Mouse (Mus musculus) lung, adult 18-20 months (tissue): ENCODE results near the gene Sppl3.

ENCODE experiments used
- DNase-seq, 2 experiments: peaks; one replicate each; pipeline ENCODE4 v3.0.0; 2022; ENCODE audit warnings: mixed read lengths in 2 of 2

The Sppl3 gene

DNA sequence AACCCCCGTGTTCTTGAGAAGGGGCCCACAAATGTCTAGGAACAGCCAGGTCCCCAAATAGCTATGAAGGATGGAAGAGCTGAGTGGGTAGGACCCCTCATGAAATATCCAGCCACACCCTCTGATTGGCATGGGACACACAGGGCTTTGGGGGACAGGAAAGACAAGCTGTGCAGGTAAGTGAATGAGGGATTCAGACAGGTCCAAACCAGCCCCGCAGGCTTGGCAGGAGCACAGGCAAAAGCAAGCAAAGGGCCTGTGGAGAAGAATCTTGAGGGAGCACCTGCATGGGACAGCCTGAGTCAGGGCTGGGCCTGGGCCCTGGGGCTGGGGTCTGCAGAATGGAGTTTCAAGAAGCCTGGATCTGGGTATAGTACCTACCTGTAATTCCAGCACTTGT, 10.4 kb upstream of the Sppl3 start:
- no peak for DNase-seq

GRCm38 (mm10) chr5:115001464-115001863, 9.5 kb upstream of the Sppl3 start:
- no peak for DNase-seq

- DNase-seq: no peak
These were observed 8.2 kb upstream of the Sppl3 start for GRCm38 (mm10) chr5:115002781-115003180.

DNA sequence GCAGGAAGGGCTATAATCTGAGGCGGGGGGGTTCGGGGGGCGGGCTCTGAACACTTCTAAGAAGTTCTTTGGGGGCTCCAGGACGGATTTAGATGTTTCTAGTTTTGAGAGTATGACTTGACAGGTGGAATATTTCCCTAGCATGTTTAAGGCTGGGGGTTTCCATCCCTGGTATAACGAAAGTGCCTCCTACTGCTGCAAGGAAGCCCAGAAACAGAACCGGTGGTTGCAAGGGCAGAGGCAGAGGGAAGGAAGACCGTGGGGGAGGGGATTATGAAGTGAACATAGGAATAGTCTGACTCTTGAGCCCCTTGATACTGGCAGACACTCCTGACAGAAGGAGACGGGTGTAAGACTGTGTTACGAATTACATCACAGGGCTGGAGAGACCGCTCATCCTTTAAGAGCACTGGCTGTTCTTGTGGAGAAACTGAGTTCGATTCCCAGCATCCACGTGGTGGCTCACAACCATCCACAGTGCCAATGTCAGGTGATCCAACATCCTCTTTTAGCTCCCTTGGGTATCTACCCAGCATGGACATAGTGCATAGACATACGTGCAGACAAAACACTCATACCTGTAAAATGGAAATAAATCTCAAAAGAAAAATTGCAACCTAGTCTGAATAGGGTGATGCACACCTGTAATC, 7.6 kb upstream of the Sppl3 start:
- no peak for DNase-seq

DNA sequence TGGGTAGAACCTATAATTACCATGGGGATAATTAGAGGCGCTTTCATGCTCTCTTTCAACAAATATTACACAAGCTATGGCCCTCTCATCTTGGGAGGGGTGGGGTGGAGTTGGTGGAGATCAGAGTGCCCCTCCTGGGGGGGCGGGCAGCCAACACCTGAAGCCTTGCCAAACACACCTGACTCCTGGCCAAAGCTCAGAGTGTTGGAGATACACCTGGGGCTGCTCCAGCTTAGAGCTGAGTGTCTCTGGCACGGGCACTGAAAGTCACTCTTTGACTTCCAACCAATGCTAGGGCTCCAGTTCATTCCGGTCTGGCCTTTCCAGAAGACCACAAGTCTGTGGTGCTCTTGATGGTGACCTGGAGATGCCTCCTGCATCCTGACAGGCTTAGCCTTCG, 3.2 kb upstream of the Sppl3 start:
- DNase-seq: peak; percentile 38 to 52

DNA sequence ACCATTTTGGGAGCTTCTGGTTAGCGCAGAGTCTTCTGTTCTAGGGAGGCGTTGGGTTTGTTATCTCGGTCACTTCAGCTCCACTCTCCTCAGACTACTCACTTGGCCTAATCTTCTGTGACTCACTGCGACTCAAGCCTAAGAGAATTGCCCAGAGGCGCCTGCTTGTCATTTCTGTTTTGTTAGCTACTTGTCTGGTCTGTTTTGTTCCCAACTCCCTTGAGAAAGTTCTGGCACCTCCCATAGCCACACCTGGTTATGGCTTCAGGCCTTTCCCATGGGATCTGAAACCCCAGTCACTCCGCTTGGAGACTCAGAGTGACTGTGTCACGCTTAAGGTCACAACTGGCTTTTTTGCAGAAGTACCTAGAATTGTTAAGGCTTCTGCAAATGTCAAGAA, 2.6 kb upstream of the Sppl3 start:
- no peak for DNase-seq

GRCm38 (mm10) chr5:115009143-115009542, 1.8 kb upstream of the Sppl3 start:
- DNase-seq: no peak

- DNase-seq: no peak
These were observed 976 bp upstream of the Sppl3 start for GRCm38 (mm10) chr5:115009961-115010360.

DNA sequence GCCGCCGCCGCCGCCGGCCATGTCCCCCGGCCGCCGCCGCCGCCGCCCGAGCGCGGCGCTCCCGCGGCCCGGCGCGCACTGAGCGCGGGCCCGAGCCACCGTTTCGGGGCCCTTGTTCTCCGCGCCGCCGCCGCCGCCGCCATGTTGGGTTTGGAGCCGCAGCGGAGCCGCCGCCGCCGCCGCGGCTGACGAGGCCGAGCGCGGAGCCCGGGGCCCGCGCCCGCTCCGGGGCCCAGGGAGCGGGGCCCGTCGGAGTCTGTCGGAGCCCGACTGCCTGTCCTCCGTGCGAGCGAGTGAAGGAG, 231 bp downstream of the Sppl3 start:
- no peak for DNase-seq

- peak; percentile 53 to 56 for DNase-seq
These were observed 753 bp downstream of the Sppl3 start for GRCm38 (mm10) chr5:115011519-115012261.

GRCm38 (mm10) chr5:115013436-115013835, 2.5 kb downstream of the Sppl3 start:
- no peak for DNase-seq

- DNase-seq: peak in 1 of 2 experiments; percentile 30
These were observed 3.6 kb downstream of the Sppl3 start for GRCm38 (mm10) chr5:115014570-115014969.

DNA sequence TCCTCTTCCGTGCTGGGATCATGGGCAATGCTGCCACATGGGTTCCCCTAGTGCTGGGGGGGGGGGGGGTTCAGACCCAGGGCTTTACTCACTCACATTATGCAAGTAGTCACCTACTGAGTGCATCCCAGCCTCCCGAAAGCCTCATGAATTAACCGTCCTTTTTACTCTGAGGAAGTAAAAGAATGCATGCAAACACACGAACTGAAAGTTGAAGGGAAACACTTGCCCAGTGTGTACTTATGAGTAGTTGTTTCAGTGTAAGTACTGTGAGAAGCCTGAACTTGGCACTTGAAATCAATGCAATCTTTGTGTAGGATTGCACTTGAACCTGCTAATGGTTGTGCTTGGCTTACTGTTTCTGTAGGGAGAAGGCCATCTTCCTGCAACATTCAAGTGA, 4.2 kb downstream of the Sppl3 start:
- no peak for DNase-seq

GRCm38 (mm10) chr5:115018270-115018669, 7.3 kb downstream of the Sppl3 start:
- DNase-seq: peak; percentile 33

DNA sequence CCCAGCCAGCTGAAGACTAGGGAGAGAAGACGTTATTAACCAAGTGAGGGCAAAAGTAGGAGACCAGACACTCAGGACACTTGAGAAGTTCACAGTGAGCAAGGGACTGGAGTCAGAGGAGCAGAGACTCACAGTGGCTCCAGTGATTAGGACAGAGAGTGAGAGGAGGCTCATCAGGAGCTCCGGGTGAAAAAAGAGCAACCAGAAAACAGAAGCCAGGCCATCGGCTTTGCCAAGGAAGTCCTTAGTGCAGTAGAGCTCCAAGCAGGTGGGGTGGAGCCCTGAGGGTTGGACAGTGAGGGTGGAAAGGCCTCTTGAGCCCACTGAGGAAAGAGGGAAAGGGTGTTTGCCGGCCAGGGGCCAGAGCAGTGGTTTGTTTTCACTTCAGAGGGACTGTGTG, 7.9 kb downstream of the Sppl3 start:
- DNase-seq: peak; percentile 20 to 34

DNA sequence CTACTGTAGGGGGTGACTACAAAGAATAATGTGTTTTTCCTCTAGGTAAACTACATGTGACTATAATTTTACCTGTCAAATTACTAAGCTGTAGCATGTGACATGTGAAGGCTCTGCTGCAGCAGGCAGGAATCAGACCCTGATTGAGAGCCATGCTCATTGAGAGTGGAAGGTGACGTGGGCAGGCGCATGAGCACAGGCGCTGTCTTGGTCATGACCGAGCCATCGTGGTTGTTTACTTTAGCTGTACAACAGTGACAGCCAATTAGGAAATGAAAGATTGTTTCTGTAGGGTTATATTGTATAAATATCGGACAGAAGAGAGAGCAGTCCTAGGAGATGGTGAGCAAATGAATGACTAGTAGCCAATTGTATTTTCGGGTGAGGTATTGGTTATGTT, 11.1 kb downstream of the Sppl3 start:
- peak in 1 of 2 experiments; percentile 20 for DNase-seq

- DNase-seq: no peak
These were observed 15.2 kb downstream of the Sppl3 start for GRCm38 (mm10) chr5:115026170-115026569.

- DNase-seq: peak in 1 of 2 experiments; percentile 20
These were observed 16.2 kb downstream of the Sppl3 start for GRCm38 (mm10) chr5:115027109-115027508.

DNA sequence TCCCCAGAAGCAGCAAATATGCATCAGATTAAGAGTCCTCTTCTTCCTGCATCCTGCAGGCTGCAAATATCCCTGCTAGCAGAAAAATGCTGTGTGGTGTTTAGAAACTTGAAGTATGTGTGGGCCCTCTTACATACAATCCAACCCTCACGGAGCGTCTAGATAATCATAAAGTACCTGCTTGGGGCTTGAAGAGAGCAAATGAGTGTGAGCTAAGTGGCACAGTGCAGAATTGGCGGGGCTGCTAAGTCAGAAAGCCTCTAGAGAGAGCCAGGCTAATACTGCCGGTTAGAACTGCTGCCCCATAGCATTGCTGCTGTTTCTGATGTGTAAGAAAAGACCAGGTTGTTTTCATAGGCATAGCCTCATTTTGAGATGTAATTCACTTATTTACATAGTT, 18.0 kb downstream of the Sppl3 start:
- DNase-seq: no peak

DNA sequence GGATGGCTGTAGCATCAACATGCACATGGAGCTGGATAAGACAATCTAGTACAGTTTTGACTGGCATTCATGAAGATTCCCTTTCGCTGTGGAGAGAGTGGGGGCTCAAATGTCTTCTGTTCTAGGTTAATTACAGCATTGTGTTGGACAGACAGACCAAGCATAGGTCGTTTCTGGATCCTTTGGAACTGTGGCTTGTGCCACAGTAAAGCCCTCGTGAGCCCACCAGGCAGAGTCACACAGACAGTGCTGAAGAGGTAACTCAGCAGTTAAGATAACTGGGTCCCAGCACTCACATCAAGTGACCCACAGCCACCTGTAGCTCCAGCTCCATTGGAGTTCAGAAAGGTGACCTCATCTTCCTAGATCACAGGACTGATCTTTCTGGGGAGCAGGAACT, 18.6 kb downstream of the Sppl3 start:
- DNase-seq: no peak

DNA sequence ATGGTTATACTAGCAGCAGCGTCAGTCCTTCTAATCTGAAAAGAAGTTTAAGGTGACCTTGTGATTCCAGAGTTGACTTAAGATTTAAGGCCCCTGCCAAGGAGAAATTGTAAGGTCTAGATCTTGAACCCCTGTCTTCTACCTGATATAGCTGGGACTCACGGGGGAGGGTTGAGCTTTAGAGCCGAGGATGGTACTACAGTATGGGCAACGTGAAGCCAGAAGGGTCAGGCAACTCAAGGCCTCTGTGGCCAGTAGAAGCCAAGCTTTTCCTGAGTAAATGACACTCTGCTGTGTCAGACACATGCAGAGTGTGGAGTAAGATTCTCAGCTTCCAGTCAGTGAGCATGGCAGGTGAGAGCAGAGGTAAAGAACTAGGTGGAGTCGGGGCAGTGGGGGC, 20.6 kb downstream of the Sppl3 start:
- DNase-seq: no peak

DNA sequence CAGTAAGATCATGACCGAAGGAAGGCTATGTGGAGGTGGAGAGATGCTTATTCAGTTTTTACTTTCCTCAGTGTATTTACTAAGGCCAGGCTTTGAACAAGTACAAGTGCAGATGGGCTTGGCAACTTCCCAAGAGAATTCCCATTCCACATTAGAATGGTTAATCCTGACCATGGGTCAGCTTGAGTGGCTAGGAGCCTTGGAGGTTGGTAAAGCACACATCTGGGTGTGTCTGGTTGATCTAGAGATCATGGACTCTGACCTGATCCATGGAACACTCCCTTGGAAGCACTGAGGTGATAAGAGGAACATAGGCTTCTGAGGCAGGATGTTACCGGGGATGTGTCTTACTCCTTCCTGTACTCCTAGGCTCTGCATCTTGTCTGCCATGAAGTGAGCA, 21.7 kb downstream of the Sppl3 start:
- no peak for DNase-seq

DNA sequence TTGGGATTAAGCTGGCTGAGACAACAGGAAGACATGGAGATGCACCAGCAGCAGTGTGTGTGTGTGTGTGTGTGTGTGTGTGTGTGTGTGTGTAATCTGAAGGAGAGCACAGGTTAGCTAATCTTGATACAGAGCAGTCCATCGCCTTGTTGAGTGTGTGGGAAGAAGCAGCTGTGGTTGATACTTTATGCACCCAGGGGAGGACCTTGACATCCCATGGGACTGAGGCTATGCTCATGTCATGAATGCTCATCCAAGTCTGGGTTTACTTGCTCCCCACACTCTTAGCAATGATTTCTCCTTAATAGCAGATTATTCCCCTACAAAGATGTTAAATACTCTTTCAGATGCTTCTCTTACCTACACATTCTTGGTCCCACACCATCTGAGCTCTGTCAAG, 24.3 kb downstream of the Sppl3 start:
- DNase-seq: no peak

GRCm38 (mm10) chr5:115037099-115037498, 26.2 kb downstream of the Sppl3 start:
- DNase-seq: no peak

GRCm38 (mm10) chr5:115040756-115041155, 29.8 kb downstream of the Sppl3 start:
- DNase-seq: peak; percentile 19 to 36
